Mouse (Mus musculus): ENCODE data around the gene AY761185. TPM values are rescaled to one million over a fixed set of nuclear protein-coding genes. Genes with fewer than 3 reads are reported as not detected.
"Not testable (repeated sequence)": the region's sequence is repeated elsewhere in the genome, so short reads cannot be mapped to it uniquely, and the experiment has no call there.

AY761185 gene
- polyA plus RNA-seq (2016; fragmentation: Nextera tagmentation; extraction: Ambion mirVana) = not detected in 2 replicates

DNA sequence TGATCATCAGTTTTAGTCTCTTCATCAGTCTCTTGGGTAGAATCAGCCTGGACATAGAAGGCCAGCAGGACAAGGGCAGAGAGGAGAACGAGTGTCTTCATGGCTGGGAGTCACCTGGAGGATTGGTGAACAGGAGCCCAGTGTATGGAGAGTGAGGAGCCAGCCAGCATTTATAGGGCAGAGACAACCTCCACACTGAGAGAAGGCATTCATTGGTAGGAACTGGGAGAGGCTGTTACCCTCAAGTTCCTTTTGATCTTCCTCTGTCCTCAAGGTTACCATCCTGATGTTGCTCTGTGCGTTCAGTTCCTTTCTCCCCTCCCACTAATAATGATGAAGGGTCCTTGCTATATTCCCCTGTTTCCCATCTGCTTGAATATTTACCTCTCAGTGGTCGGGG is at the start of gene AY761185:
AY761185 (minus strand) TSS at position 101 of the 400 bp plus-strand sequence.
- Histone ChIP-seq H3K27me3 (ENCODE audit: insufficient read depth, poor library complexity, severe bottlenecking) (no peaks in the 10 kb centered on the region), H3K9me3 (peaks cover 5% of the 10 kb centered on the region), H3K4me3 (no peak within 1 kb of the TSS), H3K4me1 (no peaks in the 10 kb centered on the region), H3K36me3 (no peaks in the 10 kb centered on the region), H3K27ac (no peak within 1 kb of the TSS)
- 71% methylated on average over 3 of the region's 3 CpGs for WGBS
- no peak for DNase-seq (ENCODE audit: low spot score)

DNA sequence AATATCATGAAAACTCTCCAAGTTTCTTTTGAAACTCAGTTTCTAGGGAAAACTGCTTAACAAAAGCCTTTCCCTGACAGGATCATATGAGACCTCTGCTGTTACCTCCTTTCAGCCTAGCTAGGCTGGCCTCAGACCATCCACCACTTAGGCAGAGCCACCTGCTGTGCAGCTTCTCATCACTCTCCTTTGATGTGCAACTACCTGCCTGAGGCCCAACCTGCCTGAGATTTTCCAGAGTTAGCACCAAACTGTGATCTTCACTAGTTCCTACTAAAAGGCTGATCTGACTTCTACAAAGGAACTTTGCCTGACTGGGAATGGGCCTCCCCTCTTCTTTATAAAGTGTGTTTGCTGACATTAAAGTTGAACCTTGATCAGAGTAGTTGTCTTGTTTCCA is 49.5 kb upstream of the AY761185 start:
- not testable (repeated sequence) for H3K27me3 ChIP-seq (ENCODE audit: insufficient read depth, poor library complexity, severe bottlenecking); H3K27ac ChIP-seq; H3K36me3 ChIP-seq; H3K4me1 ChIP-seq; DNase-seq (ENCODE audit: low spot score); H3K4me3 ChIP-seq; H3K9me3 ChIP-seq

DNA sequence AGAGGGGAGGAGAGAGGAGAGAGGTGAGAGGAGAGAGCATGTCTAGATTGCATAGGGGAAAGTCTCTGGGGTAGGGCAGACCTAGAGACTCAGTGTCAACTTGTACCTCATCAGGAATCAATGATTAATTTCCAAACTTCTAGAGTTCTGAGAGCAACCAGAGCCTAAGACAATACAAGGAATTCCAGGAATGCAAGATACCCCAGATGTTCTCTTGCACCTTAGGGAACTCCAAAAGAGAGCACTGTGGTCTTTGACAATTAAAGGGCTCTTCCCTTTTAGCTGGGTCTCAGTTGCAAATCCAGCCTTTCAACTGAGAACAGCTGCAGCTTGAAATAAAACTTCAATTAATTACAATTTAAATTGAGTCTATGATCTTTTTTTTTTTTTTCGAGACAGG is 35.3 kb upstream of the AY761185 start:
- H3K9me3 ChIP-seq = 0 out of 2 replicates have a peak, but pooled peaks cover 4% of the 10 kb centered on the region
- DNase-seq (ENCODE audit: low spot score) = no peak
- H3K36me3 ChIP-seq = no peaks in the 10 kb centered on the region
- no peaks in the 10 kb centered on the region for H3K27me3 ChIP-seq (ENCODE audit: insufficient read depth, poor library complexity, severe bottlenecking)
- no peak overlapping the region for H3K27ac ChIP-seq
- 46% methylated on average over 1 of the region's 1 CpGs for WGBS
- no peaks in the 10 kb centered on the region for H3K4me1 ChIP-seq
- H3K4me3 ChIP-seq = no peak overlapping the region

DNA sequence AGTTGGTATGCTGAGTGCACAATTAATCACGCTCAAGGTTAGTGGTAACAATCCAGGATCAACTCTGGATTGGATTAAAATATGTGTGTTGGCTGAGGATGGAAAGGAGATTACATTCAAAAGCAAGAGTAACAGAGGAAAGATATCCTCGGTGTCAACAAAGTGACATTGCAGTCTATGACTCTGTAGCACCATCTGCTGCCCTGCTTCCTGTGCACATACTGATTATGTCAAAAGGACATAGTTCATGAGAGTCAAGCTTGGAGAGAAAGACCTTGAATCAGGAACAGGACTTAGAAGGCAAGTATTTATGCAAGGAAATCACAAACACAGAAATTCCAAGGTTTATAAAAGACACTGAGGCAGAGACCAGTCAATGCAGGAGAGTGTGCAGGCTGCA is 20.0 kb upstream of the AY761185 start:
- Histone ChIP-seq H3K4me1 (no peaks in the 10 kb centered on the region), H3K27me3 (ENCODE audit: insufficient read depth, poor library complexity, severe bottlenecking) (no peaks in the 10 kb centered on the region), H3K36me3 (no peaks in the 10 kb centered on the region), H3K27ac (no peak overlapping the region), H3K4me3 (no peak overlapping the region), H3K9me3 (no peaks in the 10 kb centered on the region)
- DNase-seq (ENCODE audit: low spot score) = no peak
- WGBS = 74% methylated on average over 2 of the region's 2 CpGs

DNA sequence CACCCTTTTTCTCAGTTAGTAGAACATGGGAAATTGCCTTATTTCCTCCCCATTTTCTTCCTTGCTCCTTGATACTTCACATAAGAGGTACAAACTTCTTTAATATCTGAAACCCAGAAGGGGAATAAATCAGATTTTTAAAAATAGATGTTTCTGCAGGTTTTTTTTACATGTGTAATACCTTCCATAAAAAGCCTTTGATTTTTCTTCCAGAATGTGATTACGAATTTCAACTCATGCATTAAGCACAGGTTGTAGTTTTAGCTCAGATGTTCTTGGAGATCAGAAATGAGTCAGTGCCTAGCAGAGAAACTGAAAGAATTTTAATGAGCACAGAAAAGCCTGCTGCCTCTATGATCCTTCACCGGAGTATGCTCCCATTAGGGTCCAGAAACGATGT is 22.5 kb downstream of the AY761185 start, which contains the start of gene Gm6040:
Gm6040 (minus strand) TSS at position 101 of the 400 bp plus-strand sequence.
- no peaks in the 10 kb centered on the region; the same call in 1 of the 2 replicates for H3K9me3 ChIP-seq
- no peaks in the 10 kb centered on the region for H3K4me1 ChIP-seq
- no peak for DNase-seq (ENCODE audit: low spot score)
- no peak within 1 kb of the TSS for H3K27ac ChIP-seq
- H3K36me3 ChIP-seq = no peaks in the 10 kb centered on the region
- no peak within 1 kb of the TSS for H3K4me3 ChIP-seq
- WGBS = 80% methylated on average over 3 of the region's 3 CpGs
- H3K27me3 ChIP-seq (ENCODE audit: insufficient read depth, poor library complexity, severe bottlenecking) = no peaks in the 10 kb centered on the region

DNA sequence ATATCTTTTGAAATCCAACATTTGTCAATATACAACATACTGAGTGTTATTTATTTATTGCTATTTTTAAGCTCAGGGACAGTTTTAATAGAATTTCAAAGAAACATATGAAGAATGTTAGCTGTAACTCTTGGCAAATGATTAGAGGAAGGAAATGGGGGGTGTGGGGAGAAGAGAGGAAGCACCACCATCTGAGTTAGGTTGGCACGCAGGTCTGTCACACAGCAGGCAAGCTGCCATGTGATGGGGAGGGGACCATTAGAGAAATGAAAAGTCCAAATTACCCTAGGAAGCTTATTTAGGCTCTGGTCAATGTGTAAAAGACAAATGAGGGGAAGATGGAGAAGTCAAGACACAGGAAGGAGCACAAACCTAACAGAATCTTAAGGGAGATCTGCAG is 32.2 kb downstream of the AY761185 start:
- Histone ChIP-seq H3K27me3 (ENCODE audit: insufficient read depth, poor library complexity, severe bottlenecking) (no peaks in the 10 kb centered on the region), H3K4me1 (no peaks in the 10 kb centered on the region), H3K9me3 (peaks cover 6% of the 10 kb centered on the region; the same call in 1 of the 2 replicates), H3K36me3 (no peaks in the 10 kb centered on the region), H3K27ac (no peak overlapping the region), H3K4me3 (no peak overlapping the region)
- DNase-seq (ENCODE audit: low spot score) = no peak
- WGBS = 86% methylated on average over 1 of the region's 1 CpGs

DNA sequence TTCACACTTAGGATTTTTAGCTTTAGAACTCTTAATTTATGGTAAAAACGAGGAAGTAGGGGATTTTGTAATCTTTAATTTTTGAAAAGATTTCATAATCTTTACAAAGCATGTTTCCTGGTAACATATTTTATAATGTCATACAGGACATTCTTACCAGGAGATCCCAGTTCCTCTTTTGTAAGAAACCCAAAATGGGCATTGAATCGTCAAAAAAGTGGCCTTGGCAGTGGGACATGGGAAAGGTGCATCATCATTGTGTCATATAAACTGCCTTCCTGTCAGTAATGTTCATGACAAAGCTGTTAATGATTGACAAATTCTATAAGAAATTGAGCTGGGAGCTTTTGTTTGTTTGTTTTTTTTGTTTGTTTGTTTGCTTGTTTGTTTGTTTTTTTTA is 36.3 kb downstream of the AY761185 start:
- no peak for DNase-seq (ENCODE audit: low spot score)
- no peaks in the 10 kb centered on the region for H3K4me1 ChIP-seq
- H3K9me3 ChIP-seq = no peaks in the 10 kb centered on the region
- H3K4me3 ChIP-seq = no peak overlapping the region
- no peaks in the 10 kb centered on the region for H3K36me3 ChIP-seq
- H3K27ac ChIP-seq = no peak overlapping the region
- WGBS = 70% methylated on average over 2 of the region's 2 CpGs
- no peaks in the 10 kb centered on the region for H3K27me3 ChIP-seq (ENCODE audit: insufficient read depth, poor library complexity, severe bottlenecking)

DNA sequence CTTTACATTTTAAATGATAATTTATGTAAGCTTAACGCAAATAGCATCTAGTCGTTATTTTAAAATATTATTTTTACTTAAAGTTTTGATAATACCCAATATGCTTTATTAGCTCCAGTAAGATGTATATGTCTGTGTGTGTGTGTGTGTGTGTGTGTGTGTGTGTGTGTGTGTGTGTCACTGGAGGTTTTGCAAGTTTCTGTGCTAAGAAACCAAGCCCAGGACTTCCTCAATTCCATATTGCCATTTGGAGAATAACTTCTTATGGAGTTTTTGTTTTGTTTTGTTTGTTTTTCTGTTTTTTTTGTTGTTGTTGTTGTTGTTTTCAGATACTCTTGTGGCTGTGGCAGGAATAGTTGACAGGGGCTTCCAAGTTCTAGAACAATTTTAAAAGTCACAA is 37.4 kb downstream of the AY761185 start:
- Histone ChIP-seq H3K9me3 (no peaks in the 10 kb centered on the region), H3K4me3 (no peak overlapping the region), H3K4me1 (no peaks in the 10 kb centered on the region), H3K27me3 (ENCODE audit: insufficient read depth, poor library complexity, severe bottlenecking) (no peaks in the 10 kb centered on the region), H3K27ac (no peak overlapping the region), H3K36me3 (no peaks in the 10 kb centered on the region)
- WGBS = 87% methylated on average over 2 of the region's 2 CpGs
- no peak for DNase-seq (ENCODE audit: low spot score)

DNA sequence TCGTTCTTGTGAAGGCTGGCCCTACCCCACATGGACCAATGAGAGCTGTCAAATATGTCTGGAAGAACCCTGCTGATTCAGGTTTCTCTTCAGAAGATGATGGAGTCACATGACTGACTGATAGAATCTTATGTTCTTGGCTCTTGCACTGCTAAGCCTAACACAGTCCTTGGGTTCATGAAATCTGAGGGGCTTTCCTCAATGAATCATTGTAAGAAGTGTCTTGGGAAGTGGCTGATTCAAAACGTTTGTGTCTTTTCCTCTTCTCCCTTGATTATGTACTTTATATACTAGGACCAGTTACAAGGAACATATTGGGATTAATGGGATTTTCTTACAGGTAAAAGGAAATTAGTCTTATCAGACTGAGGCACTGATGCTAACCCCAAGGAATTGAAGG is 42.0 kb downstream of the AY761185 start, which contains the start of gene Gm15056:
Gm15056 (minus strand) TSS at position 101 of the 400 bp plus-strand sequence.
- Histone ChIP-seq H3K9me3 (0 out of 2 replicates have a peak, but pooled peaks cover 3% of the 10 kb centered on the region), H3K36me3 (no peaks in the 10 kb centered on the region), H3K27ac (no peak within 1 kb of the TSS), H3K4me3 (no peak within 1 kb of the TSS), H3K4me1 (no peaks in the 10 kb centered on the region), H3K27me3 (ENCODE audit: insufficient read depth, poor library complexity, severe bottlenecking) (no peaks in the 10 kb centered on the region)
- 43% methylated on average over 2 of the region's 2 CpGs for WGBS
- DNase-seq (ENCODE audit: low spot score) = no peak

Other genes starting within 250 kb of the AY761185 start
- not detected in 2 replicates for gene Defb33, start 52.0 kb downstream of the AY761185 start, polyA plus RNA-seq (2016; fragmentation: Nextera tagmentation; extraction: Ambion mirVana)
- not detected in 2 replicates for gene Gm15056, start 42.1 kb downstream of the AY761185 start, polyA plus RNA-seq (2016; fragmentation: Nextera tagmentation; extraction: Ambion mirVana)
- gene Gm6040, start 22.6 kb downstream of the AY761185 start, polyA plus RNA-seq (2016; fragmentation: Nextera tagmentation; extraction: Ambion mirVana) = not detected in 2 replicates
- not detected in 2 replicates for gene Defa21, start 80.8 kb upstream of the AY761185 start, polyA plus RNA-seq (2016; fragmentation: Nextera tagmentation; extraction: Ambion mirVana)
- gene Defa23, start 110.3 kb upstream of the AY761185 start, polyA plus RNA-seq (2016; fragmentation: Nextera tagmentation; extraction: Ambion mirVana) = not detected in 2 replicates
- not detected in 2 replicates for gene Defa35, start 120.3 kb upstream of the AY761185 start, polyA plus RNA-seq (2016; fragmentation: Nextera tagmentation; extraction: Ambion mirVana)
- not detected in 2 replicates for gene Defa25, start 139.7 kb upstream of the AY761185 start, polyA plus RNA-seq (2016; fragmentation: Nextera tagmentation; extraction: Ambion mirVana)
- not detected in 2 replicates for gene Gm14851, start 151.3 kb upstream of the AY761185 start, polyA plus RNA-seq (2016; fragmentation: Nextera tagmentation; extraction: Ambion mirVana)
- not detected in 2 replicates for gene Defa30, start 189.9 kb upstream of the AY761185 start, polyA plus RNA-seq (2016; fragmentation: Nextera tagmentation; extraction: Ambion mirVana)
- gene Defa22, start 217.6 kb upstream of the AY761185 start, polyA plus RNA-seq (2016; fragmentation: Nextera tagmentation; extraction: Ambion mirVana) = not detected in 2 replicates
- gene Defa31, start 246.9 kb upstream of the AY761185 start, polyA plus RNA-seq (2016; fragmentation: Nextera tagmentation; extraction: Ambion mirVana) = not detected in 2 replicates

Measured in heart, embryonic 10.5 days (tissue).